Mouse (Mus musculus): ENCODE results near the gene Sh2b2. TPM values are rescaled to one million over a fixed set of nuclear protein-coding genes. Genes with fewer than 3 reads are reported as not detected.
A peak's percentile ranks its signal among the peaks of the same experiment; 100 is the strongest.

Gene Sh2b2
- polyA plus RNA-seq, 1 experiment: 18.8 TPM

GRCm38 (mm10) chr5:136241161-136241560, 5.2 kb downstream of the Sh2b2 start:
- Histone ChIP-seq H3K27me3 (ENCODE audit: control insufficient read depth, insufficient read depth, low read length) (peaks cover 9% of the 10 kb centered on the region), H3K36me3 (ENCODE audit: control insufficient read depth, insufficient read depth, low read length) (no peaks in the 10 kb centered on the region), H3K4me1 (ENCODE audit: control insufficient read depth, insufficient read depth, insufficient read length) (peaks cover 24% of the 10 kb centered on the region), H3K4me3 (ENCODE audit: extremely low read depth, insufficient read depth, insufficient read length) (no peak overlapping the region), H3K27ac (ENCODE audit: insufficient read depth, low read length) (no peak overlapping the region)
- WGBS: 73% methylated on average over 6 of the region's 6 CpGs
- TF ChIP-seq POLR2A (IDR thresholded peaks at IDR 0.05; ENCODE audit: low read depth, low read length) (no peak), CTCF (IDR thresholded peaks at IDR 0.05; ENCODE audit: extremely low read depth, insufficient read depth, insufficient read length, insufficient replicate concordance) (no peak)
- peak in 1 of 2 experiments; percentile 23 for DNase-seq (ENCODE audit: low read depth in 1 of 2, low spot score in 2 of 2)

DNA sequence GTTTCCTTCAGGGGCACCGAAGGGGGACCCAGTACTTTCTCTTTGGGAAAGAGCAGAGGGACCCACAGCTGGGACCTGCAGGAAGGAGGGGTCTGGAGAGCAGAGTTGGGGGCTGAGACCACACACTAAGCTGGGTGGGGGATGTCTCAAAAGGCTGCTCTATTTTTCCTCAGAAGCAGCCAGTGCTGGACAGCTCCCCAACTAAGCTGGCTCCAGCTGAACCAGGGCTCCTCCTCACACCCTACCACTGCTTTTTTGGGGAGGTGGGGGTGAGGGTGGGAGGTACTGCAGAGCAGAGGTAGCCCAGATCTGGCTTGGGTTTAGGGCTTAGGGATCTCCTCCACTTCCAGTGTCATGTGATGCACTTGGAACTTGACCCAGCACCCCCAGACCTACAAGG, 6.0 kb downstream of the Sh2b2 start:
- Histone ChIP-seq H3K4me3 (ENCODE audit: extremely low read depth, insufficient read depth, insufficient read length) (no peak overlapping the region), H3K36me3 (ENCODE audit: control insufficient read depth, insufficient read depth, low read length) (no peaks in the 10 kb centered on the region), H3K27me3 (ENCODE audit: control insufficient read depth, insufficient read depth, low read length) (peaks cover 9% of the 10 kb centered on the region), H3K4me1 (ENCODE audit: control insufficient read depth, insufficient read depth, insufficient read length) (peaks cover 17% of the 10 kb centered on the region), H3K27ac (ENCODE audit: insufficient read depth, low read length) (no peak overlapping the region)
- WGBS: 87% methylated on average over 1 of the region's 1 CpGs
- DNase-seq (ENCODE audit: low read depth in 1 of 2, low spot score in 2 of 2): no peak
- TF ChIP-seq POLR2A (IDR thresholded peaks at IDR 0.05; ENCODE audit: low read depth, low read length) (no peak), CTCF (IDR thresholded peaks at IDR 0.05; ENCODE audit: extremely low read depth, insufficient read depth, insufficient read length, insufficient replicate concordance) (no peak)

DNA sequence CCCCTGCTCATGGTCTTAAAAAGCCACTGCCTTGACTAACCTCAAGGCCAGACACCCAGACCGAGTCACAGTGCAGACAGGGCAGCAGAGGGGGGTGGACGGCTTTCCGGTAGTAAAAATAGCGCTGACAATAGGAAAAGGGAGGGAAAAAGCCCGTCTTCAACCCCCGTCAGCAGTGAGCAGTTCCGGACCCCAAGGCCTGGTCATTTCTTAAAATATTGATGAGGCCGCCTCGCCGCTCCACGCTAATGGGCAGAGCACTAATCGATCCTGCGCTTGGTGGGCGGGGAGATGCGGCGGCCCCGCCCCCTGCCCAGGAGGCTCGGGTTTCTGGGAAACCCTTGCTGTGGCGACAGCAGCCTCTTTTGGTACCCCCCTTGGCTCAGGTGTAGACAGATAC, 8.7 kb downstream of the Sh2b2 start:
- TF ChIP-seq CTCF (IDR thresholded peaks at IDR 0.05; ENCODE audit: extremely low read depth, insufficient read depth, insufficient read length, insufficient replicate concordance): no peak
- 22% methylated on average over 19 of the region's 19 CpGs for WGBS

DNA sequence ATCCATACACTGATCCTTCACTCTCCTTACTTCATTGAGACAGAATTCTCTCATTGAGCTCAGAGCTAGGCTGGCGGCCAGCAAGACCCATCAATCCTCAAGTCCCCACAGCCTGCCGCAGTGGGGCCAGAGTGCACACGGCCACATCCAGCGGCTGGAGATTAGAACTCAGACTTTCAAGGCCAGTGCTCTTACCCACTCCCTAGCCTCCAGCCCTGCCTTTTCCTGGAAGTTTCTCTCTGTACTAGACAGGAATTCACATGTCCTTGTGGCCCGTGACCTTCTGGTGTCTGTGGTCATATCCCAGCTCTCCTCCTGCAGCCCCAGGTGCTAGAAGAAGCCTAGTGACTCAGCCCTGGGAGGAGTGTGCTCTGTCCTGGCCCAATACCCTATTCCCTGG, 9.7 kb downstream of the Sh2b2 start:
- no peak overlapping the region for H3K27ac ChIP-seq (ENCODE audit: insufficient read depth, low read length)
- H3K27me3 ChIP-seq (ENCODE audit: control insufficient read depth, insufficient read depth, low read length): no peaks in the 10 kb centered on the region
- WGBS: 93% methylated on average over 5 of the region's 5 CpGs
- no peak for DNase-seq (ENCODE audit: low read depth in 1 of 2, low spot score in 2 of 2)
- no peaks in the 10 kb centered on the region; the same call in 1 of the 2 replicates for H3K4me1 ChIP-seq (ENCODE audit: control insufficient read depth, insufficient read depth, insufficient read length)
- H3K4me3 ChIP-seq (ENCODE audit: extremely low read depth, insufficient read depth, insufficient read length): no peak overlapping the region
- H3K36me3 ChIP-seq (ENCODE audit: control insufficient read depth, insufficient read depth, low read length): no peaks in the 10 kb centered on the region
- TF ChIP-seq POLR2A (IDR thresholded peaks at IDR 0.05; ENCODE audit: low read depth, low read length) (no peak), CTCF (IDR thresholded peaks at IDR 0.05; ENCODE audit: extremely low read depth, insufficient read depth, insufficient read length, insufficient replicate concordance) (no peak)

More for the DNA sequence above, 8.7 kb downstream of the Sh2b2 start:
- DNase-seq (ENCODE audit: low read depth in 1 of 2, low spot score in 2 of 2): no peak
- H3K27ac ChIP-seq (ENCODE audit: insufficient read depth, low read length): no peak overlapping the region
- H3K4me1 ChIP-seq (ENCODE audit: control insufficient read depth, insufficient read depth, insufficient read length): no peaks in the 10 kb centered on the region; the same call in 1 of the 2 replicates
- H3K4me3 ChIP-seq (ENCODE audit: extremely low read depth, insufficient read depth, insufficient read length): no peak overlapping the region
- no peaks in the 10 kb centered on the region for H3K36me3 ChIP-seq (ENCODE audit: control insufficient read depth, insufficient read depth, low read length)
- H3K27me3 ChIP-seq (ENCODE audit: control insufficient read depth, insufficient read depth, low read length): no peaks in the 10 kb centered on the region

GRCm38 (mm10) chr5:136230348-136231035, 15.9 kb downstream of the Sh2b2 start:
- H3K36me3 ChIP-seq (ENCODE audit: control insufficient read depth, insufficient read depth, low read length): no peaks in the 10 kb centered on the region
- WGBS: 67% methylated on average over 4 of the region's 4 CpGs
- H3K4me3 ChIP-seq (ENCODE audit: extremely low read depth, insufficient read depth, insufficient read length): no peak overlapping the region
- DNase-seq (ENCODE audit: low read depth in 1 of 2, low spot score in 2 of 2): no peak
- no peak for TF ChIP-seq POLR2A (IDR thresholded peaks at IDR 0.05; ENCODE audit: low read depth, low read length)
- TF ChIP-seq CTCF (IDR thresholded peaks at IDR 0.05; ENCODE audit: extremely low read depth, insufficient read depth, insufficient read length, insufficient replicate concordance): no peak
- no peaks in the 10 kb centered on the region for H3K27me3 ChIP-seq (ENCODE audit: control insufficient read depth, insufficient read depth, low read length)
- no peaks in the 10 kb centered on the region for H3K4me1 ChIP-seq (ENCODE audit: control insufficient read depth, insufficient read depth, insufficient read length)
- H3K27ac ChIP-seq (ENCODE audit: insufficient read depth, low read length): no peak overlapping the region

DNA sequence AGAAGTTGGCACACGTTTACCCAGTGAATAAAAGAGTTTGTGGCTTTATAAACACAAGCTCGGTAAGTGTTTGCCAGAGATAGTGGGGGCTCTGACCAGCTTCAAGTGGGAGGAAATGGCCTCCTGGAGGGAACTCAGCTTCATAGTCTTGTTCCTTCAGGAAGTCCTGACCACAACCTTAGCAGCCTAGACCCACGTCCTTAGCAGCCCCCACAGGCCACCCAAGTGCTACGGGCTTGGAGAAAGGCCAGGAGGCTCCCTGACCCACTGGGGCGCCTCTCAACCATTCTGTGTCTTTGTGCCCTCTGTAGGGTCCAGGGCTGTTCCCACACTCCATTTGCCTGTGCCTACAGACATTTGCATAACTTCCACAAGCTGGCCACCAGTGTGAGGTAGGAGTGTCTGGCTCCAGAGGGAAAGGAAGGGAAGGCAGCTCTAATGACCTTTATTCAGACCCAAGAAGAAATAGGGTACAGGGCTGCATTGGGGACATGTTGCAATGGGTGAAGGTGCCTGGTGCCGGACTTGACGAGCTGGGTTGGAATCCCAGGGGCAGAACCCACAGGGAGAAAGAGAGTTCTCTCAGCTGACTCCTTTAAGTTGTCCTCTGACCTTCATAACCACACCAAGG, 20.0 kb downstream of the Sh2b2 start:
- no peak overlapping the region for H3K27ac ChIP-seq (ENCODE audit: insufficient read depth, low read length)
- no peak overlapping the region for H3K4me3 ChIP-seq (ENCODE audit: extremely low read depth, insufficient read depth, insufficient read length)
- 43% methylated on average over 7 of the region's 7 CpGs for WGBS
- no peaks in the 10 kb centered on the region for H3K27me3 ChIP-seq (ENCODE audit: control insufficient read depth, insufficient read depth, low read length)
- no peaks in the 10 kb centered on the region for H3K36me3 ChIP-seq (ENCODE audit: control insufficient read depth, insufficient read depth, low read length)
- TF ChIP-seq POLR2A (IDR thresholded peaks at IDR 0.05; ENCODE audit: low read depth, low read length) (no peak), CTCF (IDR thresholded peaks at IDR 0.05; ENCODE audit: extremely low read depth, insufficient read depth, insufficient read length, insufficient replicate concordance) (no peak)
- DNase-seq (ENCODE audit: low read depth in 1 of 2, low spot score in 2 of 2): no peak
- no peaks in the 10 kb centered on the region for H3K4me1 ChIP-seq (ENCODE audit: control insufficient read depth, insufficient read depth, insufficient read length)

DNA sequence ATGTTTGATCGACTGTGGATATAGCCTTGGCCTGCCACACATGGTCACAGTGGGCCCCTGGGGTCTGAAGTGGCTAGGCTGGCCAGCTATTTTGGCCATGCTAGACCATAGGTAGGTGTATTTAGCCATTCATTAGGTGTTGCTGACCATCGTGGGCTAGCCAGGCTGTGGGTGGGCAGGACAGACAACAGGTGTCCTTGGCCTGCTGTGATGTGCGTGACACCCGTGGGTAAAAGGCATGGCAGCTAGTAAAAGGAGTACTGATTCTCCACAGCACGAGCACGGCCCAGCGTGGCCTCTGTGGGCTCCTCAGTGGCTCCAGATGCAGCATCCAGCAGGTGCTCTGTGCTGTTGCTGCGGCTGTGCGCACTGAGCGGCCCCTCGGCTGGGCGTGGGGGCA, 27.8 kb downstream of the Sh2b2 start:
- Histone ChIP-seq H3K27ac (ENCODE audit: insufficient read depth, low read length) (no peak overlapping the region), H3K36me3 (ENCODE audit: control insufficient read depth, insufficient read depth, low read length) (no peaks in the 10 kb centered on the region), H3K27me3 (ENCODE audit: control insufficient read depth, insufficient read depth, low read length) (no peaks in the 10 kb centered on the region), H3K4me3 (ENCODE audit: extremely low read depth, insufficient read depth, insufficient read length) (no peak overlapping the region), H3K4me1 (ENCODE audit: control insufficient read depth, insufficient read depth, insufficient read length) (no peaks in the 10 kb centered on the region)
- TF ChIP-seq CTCF (IDR thresholded peaks at IDR 0.05; ENCODE audit: extremely low read depth, insufficient read depth, insufficient read length, insufficient replicate concordance): no peak
- TF ChIP-seq POLR2A (IDR thresholded peaks at IDR 0.05; ENCODE audit: low read depth, low read length): no peak
- WGBS: 92% methylated on average over 12 of the region's 12 CpGs
- DNase-seq (ENCODE audit: low read depth in 1 of 2, low spot score in 2 of 2): no peak

Data from spleen, adult 2 months (tissue).